Mouse (Mus musculus): Measurements from ENCODE around the gene Krt81.

Krt81 gene

DNA sequence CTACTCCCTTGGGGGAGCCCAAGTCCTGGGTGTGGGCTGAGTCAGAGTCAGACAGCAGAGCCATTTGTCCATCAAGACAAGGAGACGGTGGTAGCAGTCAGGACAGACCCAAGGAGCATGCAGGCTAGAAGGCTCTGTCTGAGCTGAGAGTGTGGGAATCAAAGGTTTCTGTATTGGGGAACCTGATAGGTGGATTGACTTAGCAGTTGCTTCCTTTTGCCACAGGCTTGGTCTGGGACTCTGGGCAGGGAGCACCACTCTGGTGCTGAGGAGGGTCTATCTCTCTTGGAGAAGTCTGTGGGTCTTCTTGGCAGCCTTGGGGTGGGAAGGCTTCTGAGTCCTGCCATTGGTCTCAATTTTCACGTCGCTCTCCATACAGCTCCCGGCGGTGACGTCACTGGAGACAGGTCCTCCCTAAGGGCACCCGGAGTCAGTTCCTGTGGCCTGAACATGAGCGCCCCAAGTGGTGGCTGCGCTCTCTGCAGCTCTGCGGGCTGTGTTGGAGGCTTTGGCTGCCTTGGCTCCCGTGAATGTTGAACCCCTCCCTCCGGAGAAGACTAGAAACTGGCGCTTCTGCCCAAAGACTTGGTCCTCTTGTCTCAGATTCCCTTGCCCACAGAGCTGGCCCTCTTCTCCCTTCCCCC is 10.3 kb downstream of the Krt81 start:
- peak; percentile 83 for DNase-seq (ENCODE audit: low spot score)

DNA sequence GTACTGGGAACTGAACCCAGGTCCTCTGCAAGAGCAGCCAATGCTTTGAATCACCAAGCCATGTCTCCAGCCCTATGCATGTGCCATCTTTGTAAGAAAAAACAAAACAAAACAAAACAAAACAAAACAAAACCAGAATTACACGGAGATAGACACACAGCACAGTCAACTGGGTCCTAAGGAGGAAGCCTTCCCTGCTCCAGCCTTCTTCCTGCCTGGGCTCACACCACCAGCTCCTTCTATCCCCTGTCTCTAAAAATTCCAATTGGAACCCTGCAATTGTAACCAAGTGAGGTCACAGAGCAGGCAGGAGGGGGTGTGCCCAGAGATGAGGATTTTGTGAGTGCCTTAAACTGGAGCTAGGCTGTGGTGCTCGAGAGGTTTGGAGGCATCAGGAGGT is 16.1 kb downstream of the Krt81 start, which contains the start of gene Krt88:
Gene Krt88, plus strand, starts transcription at position 301 of the 400 bp plus-strand sequence.
- DNase-seq (ENCODE audit: low spot score), result no peak

DNA sequence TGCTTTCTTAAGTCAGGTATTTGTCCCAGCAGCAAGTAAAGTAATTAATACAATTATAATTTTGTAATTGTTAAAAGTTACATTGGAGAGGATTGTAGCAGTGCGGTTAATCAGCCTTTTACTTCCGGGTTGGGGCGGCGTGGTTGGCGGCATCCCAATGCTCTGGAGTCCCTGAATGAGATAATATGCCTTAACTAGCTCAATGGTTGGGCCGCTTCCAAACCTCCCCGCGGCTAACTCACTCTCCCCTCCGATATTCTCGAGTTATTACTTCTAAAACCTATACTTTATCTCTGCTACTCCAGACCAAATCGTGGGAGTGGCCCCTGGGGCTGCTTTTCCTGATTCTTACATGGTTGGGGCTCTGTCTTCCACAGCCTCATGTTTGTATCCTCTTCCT is 17.0 kb downstream of the Krt81 start:
- DNase-seq (ENCODE audit: low spot score), result no peak

DNA sequence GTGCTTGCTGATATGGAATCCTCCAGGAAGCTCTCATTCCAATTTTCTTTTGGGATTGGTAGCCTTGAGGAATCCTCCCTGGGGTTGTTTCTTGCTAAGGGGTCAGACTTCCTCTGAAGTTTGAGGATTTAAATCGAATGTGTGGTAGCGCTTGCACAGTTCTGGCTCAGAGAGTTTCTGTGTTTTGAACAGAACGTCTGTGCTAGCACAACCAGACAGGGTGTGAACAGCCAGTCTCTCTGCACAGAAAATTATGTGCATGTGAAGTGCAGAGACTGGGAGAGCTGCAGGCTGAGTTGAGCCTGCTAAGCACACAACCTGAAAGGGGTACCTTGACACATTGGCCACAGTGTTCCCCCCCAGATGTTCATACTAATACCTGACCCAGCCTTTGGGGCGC is 22.7 kb downstream of the Krt81 start:
- DNase-seq (ENCODE audit: low spot score), result no peak

DNA sequence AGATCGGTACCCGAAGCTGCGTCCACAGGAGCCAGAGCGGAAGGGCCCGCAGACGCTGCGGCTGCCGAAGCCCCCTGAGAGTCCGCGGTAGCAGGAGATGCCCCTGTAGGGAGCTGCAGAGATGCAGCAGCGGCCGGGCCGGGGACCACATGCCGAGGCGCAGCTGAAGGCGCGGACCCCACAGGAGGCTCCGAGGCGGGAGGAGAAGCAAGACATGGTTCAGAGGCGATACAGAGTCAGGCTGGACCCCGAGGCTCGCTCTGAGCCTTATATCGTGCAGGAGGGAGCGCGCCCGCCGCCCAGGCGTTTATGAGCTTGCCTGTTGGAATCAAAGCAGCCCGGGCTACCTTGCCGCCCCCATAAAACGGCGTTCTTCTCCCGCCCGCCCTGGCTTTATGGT is 25.0 kb downstream of the Krt81 start, which contains the start of gene Krt87:
Gene Krt87, minus strand, starts transcription at position 250 of the 400 bp plus-strand sequence.
- DNase-seq (ENCODE audit: low spot score), result no peak

DNA sequence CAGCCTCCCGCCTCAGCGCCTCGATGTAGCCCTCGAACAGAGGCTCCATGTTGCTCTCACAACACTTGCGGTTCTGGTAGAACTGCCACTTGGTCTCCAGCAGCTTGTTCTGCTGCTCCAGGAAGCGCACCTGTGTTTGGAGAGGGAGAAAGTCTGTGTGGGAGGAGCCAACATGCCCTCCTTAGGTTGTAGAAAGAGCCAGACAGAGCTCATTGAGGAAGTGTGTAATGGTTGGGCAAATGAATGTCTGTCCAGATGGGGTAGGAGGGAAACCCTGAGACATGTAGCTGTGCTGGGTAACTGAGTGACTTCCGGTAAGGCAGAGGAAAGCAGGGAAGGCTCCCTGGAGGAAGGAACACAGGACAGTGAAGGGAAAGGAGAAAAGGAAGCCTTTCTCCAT is 26.9 kb downstream of the Krt81 start:
- no peak for DNase-seq (ENCODE audit: low spot score)

DNA sequence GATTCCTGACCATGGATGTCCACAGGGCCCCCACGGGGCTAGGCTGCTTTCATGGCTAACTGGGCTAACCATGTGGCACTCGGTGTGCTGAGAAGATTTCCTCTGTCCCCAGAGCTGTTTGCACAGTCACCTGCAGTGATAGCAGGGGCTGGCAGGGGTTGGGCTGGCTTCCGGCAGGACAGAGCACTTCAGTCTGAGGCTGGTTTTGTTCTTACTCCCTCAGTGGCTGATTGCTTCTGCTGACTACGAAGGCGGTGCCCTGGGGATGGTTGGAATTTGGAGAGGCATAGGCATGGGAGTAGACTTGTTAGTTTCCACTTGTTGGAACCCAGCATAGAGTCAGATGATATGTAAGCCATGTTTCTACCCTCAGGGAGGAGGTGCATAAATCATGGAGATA is 38.6 kb downstream of the Krt81 start:
- no peak for DNase-seq (ENCODE audit: low spot score)

DNA sequence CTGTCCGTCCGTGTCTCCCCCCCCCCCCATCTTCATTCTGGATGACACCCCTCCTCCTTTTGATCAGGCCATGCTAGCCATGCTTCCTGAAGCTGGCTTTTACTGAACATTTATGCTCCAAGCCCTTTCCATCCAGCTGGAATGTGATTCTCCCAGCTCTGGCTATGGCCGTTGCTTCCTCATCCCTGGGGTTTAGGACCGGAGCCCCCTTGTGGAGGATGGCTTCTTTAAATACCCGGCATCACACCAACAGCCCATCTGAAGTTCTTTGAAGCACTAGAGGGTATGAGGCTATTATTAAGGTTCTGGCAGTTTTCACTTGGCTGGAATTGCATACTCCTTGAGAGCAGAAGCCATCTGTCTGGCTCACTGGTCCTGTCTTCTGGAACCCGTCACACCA is 42.6 kb downstream of the Krt81 start:
- DNase-seq (ENCODE audit: low spot score), result no peak

DNA sequence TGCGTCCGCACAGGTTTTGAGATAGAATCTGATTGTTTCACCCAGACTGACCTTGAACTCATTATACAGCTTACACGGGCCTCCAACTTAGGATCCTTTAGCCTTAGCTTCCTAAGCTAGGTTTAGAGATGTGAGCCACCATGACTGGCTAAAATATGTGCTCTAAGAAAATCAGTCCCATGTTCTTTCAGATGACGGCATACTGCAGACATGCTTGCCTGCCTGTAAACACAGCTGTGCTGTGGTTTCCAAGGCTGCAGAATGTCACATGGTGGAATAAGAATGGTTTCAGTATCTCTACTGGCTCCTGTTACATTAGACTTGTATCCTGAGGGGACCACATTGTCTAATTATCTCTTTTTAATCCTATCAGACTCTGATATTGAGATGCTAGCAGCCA is 44.6 kb downstream of the Krt81 start:
- no peak for DNase-seq (ENCODE audit: low spot score)

DNA sequence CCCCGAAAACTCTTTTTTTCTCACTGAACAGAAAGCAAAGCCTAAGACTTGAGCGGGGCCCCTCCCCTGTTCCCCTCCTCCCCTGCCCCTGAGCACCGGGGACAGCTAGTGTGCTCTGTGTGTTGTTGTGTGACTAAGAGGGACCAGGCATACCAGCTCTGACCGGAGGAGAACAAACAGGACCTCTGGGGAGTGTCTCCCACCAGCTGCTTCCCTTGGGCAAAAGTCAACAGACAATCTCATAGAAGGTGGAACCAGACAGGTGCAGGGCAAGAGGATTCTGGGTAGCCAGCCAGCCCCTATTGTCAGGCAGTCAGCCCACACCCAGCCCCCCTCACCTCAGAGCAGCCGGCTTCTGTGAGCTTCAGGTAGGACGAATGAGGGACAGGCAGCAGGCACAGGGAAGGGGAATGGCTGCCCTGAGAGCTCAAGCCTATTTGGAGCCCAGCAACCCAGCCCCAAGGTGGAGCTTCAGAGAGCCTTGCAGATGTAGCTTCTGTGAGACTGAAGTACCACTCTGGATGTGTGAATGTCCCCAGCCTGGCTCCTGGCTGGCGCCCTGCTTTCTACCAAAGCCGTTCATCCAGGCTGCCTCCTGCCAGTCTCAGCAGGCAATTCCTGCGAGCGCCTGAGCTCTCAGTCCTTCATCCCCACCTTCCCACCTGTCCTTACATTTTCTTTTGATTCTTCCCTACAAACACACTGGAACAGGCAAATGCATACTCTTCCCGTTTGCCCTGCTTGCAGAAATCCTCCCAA is 48.6 kb downstream of the Krt81 start:
- DNase-seq (ENCODE audit: low spot score), result no peak

DNA sequence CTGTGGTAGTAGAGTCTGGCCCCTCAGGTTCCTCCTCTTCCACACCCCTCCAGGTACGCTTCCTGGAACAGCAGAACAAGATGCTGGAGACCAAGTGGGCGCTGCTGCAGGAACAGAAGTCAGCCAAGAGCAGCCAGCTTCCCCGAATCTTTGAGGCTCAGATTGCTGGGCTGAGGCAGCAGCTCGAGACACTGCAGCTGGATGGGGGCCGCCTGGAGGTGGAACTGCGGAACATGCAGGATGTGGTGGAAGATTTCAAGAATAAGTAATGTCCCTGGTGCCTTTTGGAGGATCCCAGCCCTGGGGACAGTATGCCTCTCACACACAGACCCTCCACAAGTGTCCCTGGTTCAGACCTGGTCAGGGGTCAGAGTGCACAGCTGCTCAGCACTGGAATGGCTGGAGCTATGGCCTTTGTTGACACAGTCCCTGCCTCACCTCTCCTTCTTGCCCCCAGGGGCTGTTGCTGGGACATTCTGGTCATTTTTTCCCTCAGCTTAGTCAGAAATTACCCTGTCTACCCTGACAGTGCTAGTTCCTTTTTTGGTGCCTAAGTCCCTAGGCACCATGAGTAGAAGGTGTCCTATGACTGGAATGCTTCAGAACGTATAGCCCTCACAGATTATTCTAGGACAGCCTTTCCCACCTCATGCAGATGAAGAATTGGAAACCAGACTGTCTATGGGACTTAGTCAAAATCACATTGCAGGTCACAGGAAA is 49.5 kb downstream of the Krt81 start:
- no peak for DNase-seq (ENCODE audit: low spot score)

DNA sequence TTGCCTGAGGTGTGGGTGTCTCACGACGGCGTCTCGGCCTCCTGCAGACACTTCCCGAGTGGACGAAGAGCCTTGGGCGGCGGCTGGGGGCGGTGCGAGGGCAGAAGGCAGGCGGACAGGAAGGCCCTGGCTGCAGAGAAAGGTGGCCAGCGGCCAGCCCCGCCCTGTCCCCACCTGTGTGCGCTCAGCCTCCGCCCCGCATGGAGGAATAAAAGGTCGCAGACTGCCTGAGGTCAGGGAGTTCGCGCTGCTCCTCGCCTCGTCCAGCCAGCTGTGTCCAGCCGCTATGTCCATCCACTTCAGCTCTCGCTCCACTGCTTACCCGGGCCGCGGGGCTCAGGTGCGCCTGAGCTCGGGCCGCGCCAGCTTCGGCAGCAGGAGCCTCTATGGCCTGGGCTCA is 51.4 kb downstream of the Krt81 start:
- DNase-seq (ENCODE audit: low spot score), result peak; percentile 87

DNA sequence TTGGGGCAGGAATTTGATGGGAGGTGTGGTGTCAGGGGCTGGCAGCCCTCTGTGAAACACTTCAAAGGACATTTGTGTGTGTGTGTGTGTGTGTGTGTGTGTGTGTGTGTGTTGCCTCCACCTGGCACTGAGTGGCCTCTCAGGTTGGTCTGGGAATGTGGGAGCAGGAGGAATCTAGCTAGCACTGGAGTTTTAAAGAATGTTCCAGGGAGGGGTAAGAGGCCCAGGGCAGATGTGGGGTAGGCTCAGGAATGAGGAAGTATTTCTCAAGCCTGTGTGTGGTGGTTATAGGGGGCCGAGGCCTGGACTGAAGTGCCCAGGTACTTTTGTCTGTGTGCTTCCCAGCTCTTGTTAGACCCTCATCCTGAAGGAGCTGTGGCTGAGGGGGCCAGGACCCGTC is 52.8 kb downstream of the Krt81 start, which contains the start of gene Krt7:
Gene Krt7, plus strand, starts transcription at position 269 of the 400 bp plus-strand sequence.
- no peak for DNase-seq (ENCODE audit: low spot score)
